ENCODE assay signal across 8 mouse cellular contexts in genomic region chr4:76449466-76450350, GRCm38 (mm10).
A peak's percentile ranks its signal among the peaks of the same experiment; 100 is the strongest.
DNase-seq lines count a peak whose midpoint lies in the region; ATAC-seq and TF ChIP-seq lines count a peak whose summit lies in the region.

No protein-coding gene starts in this region.

- H3K27me3 ChIP-seq in megakaryocyte, embryonic 14.5 days (replicated peaks): peaks cover 47% of the 10 kb centered on the region
- peaks cover 13% of the 10 kb centered on the region for H3K27me3 ChIP-seq in forebrain, embryonic 10.5 days (ENCODE audit: poor library complexity, severe bottlenecking)
- H3K27me3 ChIP-seq in heart, embryonic 12.5 days (replicated peaks): no peaks in the 10 kb centered on the region
- H3K27me3 ChIP-seq in kidney, embryonic 15.5 days: no peaks in the 10 kb centered on the region
- no peaks in the 10 kb centered on the region for H3K27me3 ChIP-seq in limb, embryonic 14.5 days (ENCODE audit: control insufficient read depth, insufficient read depth, low read length)
- H3K27me3 ChIP-seq in midbrain, embryonic 16.5 days (ENCODE audit: control insufficient read depth, insufficient read depth, low read depth, low read length): no peaks in the 10 kb centered on the region

- peak overlapping the region; percentile 81 for H3K4me2 ChIP-seq in heart, embryonic 12.5 days
- peak overlapping the region; percentile 90 for H3K4me2 ChIP-seq in kidney, embryonic 15.5 days
- H3K4me2 ChIP-seq in limb, embryonic 14.5 days (replicated peaks; ENCODE audit: low read depth, low read length, severe bottlenecking): peak overlapping the region; percentile 80
- peak overlapping the region; percentile 68 for H3K4me2 ChIP-seq in midbrain, embryonic 16.5 days (ENCODE audit: low read length)

- no peaks in the 10 kb centered on the region for H3K36me3 ChIP-seq in megakaryocyte, embryonic 14.5 days (replicated peaks; ENCODE audit: low read length)
- no peaks in the 10 kb centered on the region for H3K36me3 ChIP-seq in forebrain, embryonic 10.5 days (replicated peaks)
- no peaks in the 10 kb centered on the region for H3K36me3 ChIP-seq in heart, embryonic 12.5 days
- H3K36me3 ChIP-seq in kidney, embryonic 15.5 days: no peaks in the 10 kb centered on the region
- H3K36me3 ChIP-seq in limb, embryonic 14.5 days (ENCODE audit: control insufficient read depth, insufficient read depth, low read length): no peaks in the 10 kb centered on the region
- no peaks in the 10 kb centered on the region for H3K36me3 ChIP-seq in midbrain, embryonic 16.5 days (ENCODE audit: control insufficient read depth, insufficient read depth, low read length)

- peak overlapping the region; percentile 98 for H3K9ac ChIP-seq in heart, embryonic 12.5 days
- H3K9ac ChIP-seq in kidney, embryonic 15.5 days: peak overlapping the region; percentile 93
- H3K9ac ChIP-seq in limb, embryonic 14.5 days (ENCODE audit: low read depth, low read length, severe bottlenecking): peak overlapping the region; percentile 98
- H3K9ac ChIP-seq in midbrain, embryonic 16.5 days (ENCODE audit: low read depth, low read length): peak overlapping the region; percentile 96

- peaks cover 18% of the 10 kb centered on the region for H3K4me1 ChIP-seq in megakaryocyte, embryonic 14.5 days
- peaks cover 22% of the 10 kb centered on the region for H3K4me1 ChIP-seq in forebrain, embryonic 10.5 days
- H3K4me1 ChIP-seq in heart, embryonic 12.5 days (replicated peaks): peaks cover 3% of the 10 kb centered on the region
- H3K4me1 ChIP-seq in kidney, embryonic 15.5 days: peaks cover 13% of the 10 kb centered on the region
- H3K4me1 ChIP-seq in limb, embryonic 14.5 days (ENCODE audit: control insufficient read depth, insufficient read depth, low read length): peaks cover 3% of the 10 kb centered on the region; the same call in 1 of the 2 replicates
- H3K4me1 ChIP-seq in midbrain, embryonic 16.5 days (ENCODE audit: control insufficient read depth, insufficient read depth, low read length): peaks cover 11% of the 10 kb centered on the region; the same call in 1 of the 2 replicates

- H3K27ac ChIP-seq in forebrain, embryonic 10.5 days: peak overlapping the region; percentile 97
- peak overlapping the region; percentile 94 for H3K27ac ChIP-seq in heart, embryonic 12.5 days (ENCODE audit: poor library complexity, severe bottlenecking)
- H3K27ac ChIP-seq in kidney, embryonic 15.5 days: peak overlapping the region; percentile 97
- peak overlapping the region; percentile 98 for H3K27ac ChIP-seq in limb, embryonic 14.5 days (replicated peaks; ENCODE audit: low read depth, low read length)
- peak overlapping the region; percentile 97 for H3K27ac ChIP-seq in midbrain, embryonic 16.5 days (ENCODE audit: low read length)

- WGBS in forebrain, embryonic 10.5 days: under 1% methylated on average over 97 of the region's 99 CpGs
- under 1% methylated on average over 97 of the region's 99 CpGs for WGBS in heart, embryonic 12.5 days
- WGBS in kidney, embryonic 15.5 days: under 1% methylated on average over 95 of the region's 99 CpGs
- WGBS in limb, embryonic 14.5 days: under 1% methylated on average over 61 of the region's 99 CpGs
- WGBS in midbrain, embryonic 16.5 days: under 1% methylated on average over 60 of the region's 99 CpGs

- no peaks in the 10 kb centered on the region for H3K9me3 ChIP-seq in megakaryocyte, embryonic 14.5 days
- no peaks in the 10 kb centered on the region for H3K9me3 ChIP-seq in forebrain, embryonic 10.5 days
- H3K9me3 ChIP-seq in heart, embryonic 12.5 days (replicated peaks): no peaks in the 10 kb centered on the region
- H3K9me3 ChIP-seq in kidney, embryonic 15.5 days (replicated peaks): no peaks in the 10 kb centered on the region
- H3K9me3 ChIP-seq in limb, embryonic 14.5 days (ENCODE audit: control insufficient read depth, low read length): no peaks in the 10 kb centered on the region
- H3K9me3 ChIP-seq in midbrain, embryonic 16.5 days (replicated peaks; ENCODE audit: control insufficient read depth, low read length, poor library complexity, severe bottlenecking): no peaks in the 10 kb centered on the region

- 0 out of 2 replicates have a peak, but pooled peaks have one; percentile 21 for TF ChIP-seq POLR2A in limb, embryonic 14.5 days (IDR thresholded peaks at IDR 0.05; ENCODE audit: borderline replicate concordance, extremely low read depth, insufficient read depth, insufficient read length)

- ATAC-seq in megakaryocyte, adult 5-6 weeks (ENCODE audit: poor library complexity, severe bottlenecking): no peak
- ATAC-seq in heart, embryonic 12.5 days (ENCODE audit: insufficient number of reproducible peaks, low FRiP score): peak; percentile 80
- peak; percentile 87 for ATAC-seq in kidney, embryonic 15.5 days (replicated peaks; ENCODE audit: low FRiP score)
- ATAC-seq in limb, embryonic 14.5 days (ENCODE audit: low FRiP score, low read depth): peak; percentile 83
- ATAC-seq in midbrain, embryonic 16.5 days: peak; percentile 87

- peak overlapping the region; percentile 91 for H3K4me3 ChIP-seq in megakaryocyte, embryonic 14.5 days (replicated peaks)
- H3K4me3 ChIP-seq in forebrain, embryonic 10.5 days: peak overlapping the region; percentile 80
- H3K4me3 ChIP-seq in heart, embryonic 12.5 days: peak overlapping the region; percentile 97
- H3K4me3 ChIP-seq in kidney, embryonic 15.5 days (replicated peaks): peak overlapping the region; percentile 92
- H3K4me3 ChIP-seq in limb, embryonic 14.5 days (replicated peaks; ENCODE audit: low read length): peak overlapping the region; percentile 95
- H3K4me3 ChIP-seq in midbrain, embryonic 16.5 days (ENCODE audit: low read depth, low read length): peak overlapping the region; percentile 92

- DNase-seq in forebrain, embryonic 10.5 days (ENCODE audit: extremely low spot score, low spot score): peak; percentile 72
- DNase-seq in limb, embryonic 14.5 days (ENCODE audit: low spot score): peak; percentile 76
- peak; percentile 82 for DNase-seq in testis, postnatal 10 days (ENCODE audit: low spot score)
